Mouse (Mus musculus): ENCODE results near the gene Iglon5. TPM values are rescaled to one million over a fixed set of nuclear protein-coding genes. Genes with fewer than 3 reads are reported as not detected.

The Iglon5 gene
- polyA plus RNA-seq, 1 experiment from 2014 or later: 1.1 TPM

DNA sequence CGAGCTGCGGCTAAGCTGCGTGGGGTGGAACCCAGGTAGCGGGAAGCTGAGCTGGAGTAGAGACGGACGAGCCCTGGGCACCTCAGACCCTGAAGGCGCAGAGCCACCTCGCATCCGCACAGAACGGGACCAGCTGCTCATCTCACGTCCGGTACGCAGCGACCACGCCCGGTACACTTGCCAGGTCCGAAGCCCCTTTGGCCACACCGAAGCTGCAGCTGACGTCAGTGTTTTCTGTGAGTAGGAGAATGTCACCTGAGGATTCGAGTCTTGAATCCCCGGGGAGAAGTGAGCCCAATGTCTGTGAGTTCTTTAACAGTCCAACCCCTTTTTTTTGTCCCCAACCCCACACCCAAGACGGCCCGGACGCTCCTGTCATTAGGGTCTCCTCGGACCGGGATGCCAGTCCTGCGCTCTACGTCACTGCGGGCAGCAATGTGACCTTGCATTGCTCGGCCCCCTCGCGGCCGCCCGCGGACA lies 25.0 kb downstream of the Iglon5 start:
- H3K9ac ChIP-seq: peak overlapping the region; percentile 35
- no peak for ATAC-seq (ENCODE audit: insufficient number of reproducible peaks, low FRiP score, low TSS enrichment, low read depth)
- no peaks in the 10 kb centered on the region for H3K9me3 ChIP-seq (replicated peaks)
- H3K4me2 ChIP-seq (replicated peaks): peak overlapping the region; percentile 97
- peak overlapping the region; percentile 54 for H3K4me3 ChIP-seq (replicated peaks)
- WGBS: 6% methylated on average over 35 of the region's 35 CpGs
- H3K27me3 ChIP-seq: 0 out of 2 replicates have a peak, but pooled peaks cover 9% of the 10 kb centered on the region
- no peak overlapping the region for H3K27ac ChIP-seq (replicated peaks)
- H3K4me1 ChIP-seq: peaks cover 14% of the 10 kb centered on the region
- H3K36me3 ChIP-seq: no peaks in the 10 kb centered on the region

DNA sequence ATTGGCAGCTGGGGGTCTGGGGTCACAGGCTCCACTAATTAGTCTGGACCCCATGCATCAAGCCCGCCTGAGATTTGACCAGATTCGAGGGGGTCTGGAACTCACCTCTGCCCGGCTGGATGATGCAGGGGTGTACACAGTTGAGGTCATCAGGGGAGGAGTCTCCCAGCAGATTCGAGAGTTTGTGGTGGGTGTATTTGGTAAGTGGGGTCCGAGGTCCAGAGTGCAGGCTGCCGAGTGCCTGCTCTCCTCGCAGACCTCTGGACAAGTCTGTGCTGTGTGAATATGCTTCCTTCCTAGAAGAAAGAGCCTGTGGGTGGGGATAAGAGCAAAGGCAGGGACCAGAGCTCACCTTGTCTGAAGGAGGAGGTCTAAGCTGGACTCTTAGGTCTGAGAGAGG lies 25.9 kb downstream of the Iglon5 start:
- Histone ChIP-seq H3K4me3 (replicated peaks) (no peak overlapping the region), H3K9ac (no peak overlapping the region), H3K4me2 (replicated peaks) (no peak overlapping the region), H3K36me3 (no peaks in the 10 kb centered on the region), H3K27me3 (0 out of 2 replicates have a peak, but pooled peaks cover 9% of the 10 kb centered on the region), H3K27ac (replicated peaks) (no peak overlapping the region), H3K4me1 (peaks cover 14% of the 10 kb centered on the region), H3K9me3 (replicated peaks) (no peaks in the 10 kb centered on the region)
- 76% methylated on average over 7 of the region's 7 CpGs for WGBS
- ATAC-seq (ENCODE audit: insufficient number of reproducible peaks, low FRiP score, low TSS enrichment, low read depth): no peak

DNA sequence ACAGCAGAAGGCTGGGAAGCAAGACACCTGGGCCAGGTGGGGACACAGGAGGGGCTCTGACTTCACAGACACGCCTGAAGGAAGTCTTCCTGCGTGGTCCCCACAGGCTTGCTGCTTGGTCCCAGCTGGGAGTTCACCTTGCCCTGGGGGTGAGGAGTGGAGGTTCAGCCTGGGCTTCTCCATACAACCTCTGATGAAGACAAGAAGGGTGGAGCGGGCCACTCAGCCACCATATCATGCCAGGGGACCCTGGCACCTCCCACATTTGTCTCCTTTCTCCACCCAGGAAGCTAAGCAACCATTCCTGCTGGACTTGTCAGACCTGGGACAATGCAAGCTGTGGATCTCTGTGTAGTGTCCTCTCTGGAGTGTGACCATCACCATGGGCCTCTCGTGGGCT lies 27.0 kb downstream of the Iglon5 start, which contains the start of gene Vsig10l:
TSS of gene Vsig10l (plus strand) at position 301 of the 400 bp plus-strand sequence.
- 0 out of 2 replicates have a peak, but pooled peaks cover 9% of the 10 kb centered on the region for H3K27me3 ChIP-seq
- no peaks in the 10 kb centered on the region for H3K36me3 ChIP-seq
- no peak within 1 kb of the TSS for H3K4me2 ChIP-seq (replicated peaks)
- 67% methylated on average over 4 of the region's 4 CpGs for whole genome bisulfite sequencing
- no peak within 1 kb of the TSS; the same call in 1 of the 2 replicates for H3K4me3 ChIP-seq (replicated peaks)
- H3K9me3 ChIP-seq (replicated peaks): no peaks in the 10 kb centered on the region
- peaks cover 14% of the 10 kb centered on the region for H3K4me1 ChIP-seq
- no peak within 1 kb of the TSS for H3K27ac ChIP-seq (replicated peaks)
- H3K9ac ChIP-seq: no peak within 1 kb of the TSS
- ATAC-seq (ENCODE audit: insufficient number of reproducible peaks, low FRiP score, low TSS enrichment, low read depth): no peak

DNA sequence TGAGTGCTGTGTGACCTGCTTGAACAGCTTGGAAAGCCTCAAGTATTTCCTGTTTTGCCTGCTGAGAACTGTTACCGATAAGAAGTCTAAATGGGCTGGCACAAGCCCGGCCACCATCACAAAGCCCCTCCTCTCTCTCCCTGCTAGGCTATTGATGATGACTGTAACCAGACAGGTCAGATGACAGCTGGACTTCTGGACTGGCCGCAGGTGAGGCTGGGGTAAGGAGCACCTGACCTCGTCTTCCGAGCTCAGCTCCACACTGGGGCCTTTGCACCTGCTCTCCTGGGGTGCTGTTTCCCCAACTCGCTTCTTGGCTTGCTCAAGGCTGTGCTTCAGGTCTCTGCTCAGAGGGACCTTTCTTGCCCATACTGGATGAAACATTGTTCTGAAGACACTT lies 35.5 kb downstream of the Iglon5 start:
- Histone ChIP-seq H3K9ac (no peak overlapping the region), H3K4me2 (replicated peaks) (no peak overlapping the region), H3K9me3 (replicated peaks) (no peaks in the 10 kb centered on the region), H3K4me3 (replicated peaks) (no peak overlapping the region), H3K4me1 (no peaks in the 10 kb centered on the region), H3K27ac (replicated peaks) (no peak overlapping the region), H3K27me3 (no peaks in the 10 kb centered on the region), H3K36me3 (peaks cover 60% of the 10 kb centered on the region)
- no peak for ATAC-seq (ENCODE audit: insufficient number of reproducible peaks, low FRiP score, low TSS enrichment, low read depth)
- 86% methylated on average over 6 of the region's 6 CpGs for WGBS

DNA sequence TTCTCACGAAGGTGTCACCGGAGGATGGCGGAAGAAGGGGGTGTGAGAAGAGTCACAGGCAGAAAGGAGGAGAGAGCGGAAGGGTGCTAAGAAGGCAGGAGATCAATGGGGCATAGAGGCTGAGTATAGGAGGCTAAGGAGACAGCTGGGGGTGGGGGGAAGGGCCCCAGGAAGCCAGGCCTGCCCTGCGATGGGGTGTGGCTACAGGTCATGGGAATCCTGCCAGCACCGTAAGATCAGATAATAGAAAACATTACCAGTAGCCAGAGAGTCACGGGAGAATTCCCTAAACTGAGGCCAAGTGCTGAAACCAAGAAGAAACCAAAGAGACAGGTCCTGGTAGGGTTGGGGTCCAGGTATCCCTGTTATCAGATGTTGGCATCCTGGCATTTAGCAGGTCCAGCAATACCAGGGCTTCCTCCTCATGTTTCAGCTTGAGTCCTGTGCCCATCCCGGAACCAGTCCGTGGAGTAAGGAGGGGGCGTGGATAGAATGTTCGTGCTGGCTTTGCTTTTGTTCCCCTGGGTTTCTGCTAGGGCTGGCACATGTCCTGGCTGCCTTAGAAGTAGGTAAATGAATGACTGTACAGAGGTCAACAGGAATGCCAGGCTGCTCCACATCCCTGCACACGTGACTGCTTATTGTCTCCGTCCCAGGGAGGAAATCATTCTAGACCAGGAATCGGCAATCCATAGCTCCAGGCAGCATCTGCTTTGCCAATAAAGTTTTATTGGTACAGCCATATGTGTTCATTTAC lies 36.1 kb downstream of the Iglon5 start:
- H3K4me2 ChIP-seq (replicated peaks): no peak overlapping the region
- no peaks in the 10 kb centered on the region for H3K9me3 ChIP-seq (replicated peaks)
- no peaks in the 10 kb centered on the region for H3K4me1 ChIP-seq
- H3K36me3 ChIP-seq: peaks cover 60% of the 10 kb centered on the region
- H3K9ac ChIP-seq: no peak overlapping the region
- no peaks in the 10 kb centered on the region for H3K27me3 ChIP-seq
- no peak for ATAC-seq (ENCODE audit: insufficient number of reproducible peaks, low FRiP score, low TSS enrichment, low read depth)
- no peak overlapping the region for H3K4me3 ChIP-seq (replicated peaks)
- H3K27ac ChIP-seq (replicated peaks): no peak overlapping the region
- WGBS: 75% methylated on average over 14 of the region's 14 CpGs

DNA sequence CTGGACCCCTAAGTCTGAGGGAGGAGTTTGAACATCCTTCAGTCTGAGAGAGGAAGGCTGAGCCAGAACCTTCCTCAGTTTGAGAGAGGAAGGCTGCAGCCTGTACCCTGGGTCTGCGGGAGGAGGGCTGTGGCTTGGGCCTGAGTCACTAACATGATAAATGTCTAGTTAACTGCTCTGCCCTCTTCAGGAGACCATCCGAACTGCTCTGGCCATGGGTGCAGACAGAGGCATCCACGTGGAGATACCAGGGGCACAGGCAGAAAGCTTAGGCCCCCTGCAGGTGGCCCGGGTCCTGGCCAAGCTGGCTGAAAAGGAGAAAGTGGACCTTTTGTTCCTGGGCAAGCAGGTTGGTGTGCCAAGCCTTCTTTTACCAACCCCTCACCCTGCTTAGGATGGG lies 37.3 kb downstream of the Iglon5 start:
- Histone ChIP-seq H3K4me3 (replicated peaks) (no peak overlapping the region), H3K27me3 (no peaks in the 10 kb centered on the region), H3K4me2 (replicated peaks) (no peak overlapping the region), H3K36me3 (peaks cover 58% of the 10 kb centered on the region), H3K9me3 (replicated peaks) (no peaks in the 10 kb centered on the region), H3K27ac (replicated peaks) (no peak overlapping the region), H3K4me1 (no peaks in the 10 kb centered on the region), H3K9ac (no peak overlapping the region)
- no peak for ATAC-seq (ENCODE audit: insufficient number of reproducible peaks, low FRiP score, low TSS enrichment, low read depth)
- WGBS: 46% methylated on average over 4 of the region's 4 CpGs

DNA sequence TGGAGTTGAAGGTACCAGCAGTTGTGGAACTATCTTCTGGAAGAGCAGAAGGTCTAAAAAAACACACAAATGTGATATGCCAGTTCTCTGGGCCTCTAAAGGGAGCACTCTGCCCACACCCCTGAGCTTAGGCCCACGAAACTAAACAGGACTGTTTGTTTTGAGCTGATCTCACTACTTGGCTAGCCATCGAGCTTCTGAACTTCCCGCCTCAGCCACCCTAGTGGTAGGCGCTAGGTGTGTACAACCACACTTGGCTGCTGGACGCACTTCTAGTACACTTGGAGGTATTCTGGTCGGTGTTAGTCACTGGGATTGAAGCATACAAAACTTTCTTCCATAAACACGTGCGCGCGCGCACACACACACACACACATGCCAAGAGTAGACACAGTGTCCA lies 38.1 kb downstream of the Iglon5 start:
- Histone ChIP-seq H3K27me3 (no peaks in the 10 kb centered on the region), H3K9me3 (replicated peaks) (no peaks in the 10 kb centered on the region), H3K4me2 (replicated peaks) (no peak overlapping the region), H3K9ac (no peak overlapping the region), H3K4me3 (replicated peaks) (no peak overlapping the region), H3K36me3 (peaks cover 50% of the 10 kb centered on the region), H3K27ac (replicated peaks) (no peak overlapping the region), H3K4me1 (no peaks in the 10 kb centered on the region)
- ATAC-seq (ENCODE audit: insufficient number of reproducible peaks, low FRiP score, low TSS enrichment, low read depth): no peak
- WGBS: 96% methylated on average over 11 of the region's 11 CpGs

DNA sequence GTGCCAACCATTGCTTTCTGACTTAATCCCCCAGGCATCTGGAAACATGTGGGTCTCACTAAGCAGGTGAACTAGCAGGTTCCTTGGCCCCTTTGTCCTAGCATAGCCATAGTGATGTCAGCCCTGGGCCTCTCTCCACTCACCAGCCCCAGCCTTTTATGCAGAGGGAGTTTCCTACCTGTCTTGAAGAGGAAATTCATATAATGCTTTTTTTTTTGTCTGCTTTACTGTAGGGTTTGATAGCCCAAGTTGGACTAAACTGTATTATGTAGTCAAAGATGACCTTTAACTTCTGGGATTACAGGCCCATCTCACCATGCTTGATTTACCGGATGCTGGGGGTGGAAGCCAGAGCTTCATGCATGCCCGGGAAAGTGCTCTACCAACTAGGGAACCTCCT lies 40.1 kb downstream of the Iglon5 start:
- Histone ChIP-seq H3K27me3 (no peaks in the 10 kb centered on the region), H3K9me3 (replicated peaks) (no peaks in the 10 kb centered on the region), H3K9ac (no peak overlapping the region), H3K4me2 (replicated peaks) (no peak overlapping the region), H3K27ac (replicated peaks) (no peak overlapping the region), H3K36me3 (peaks cover 31% of the 10 kb centered on the region), H3K4me1 (peaks cover 4% of the 10 kb centered on the region), H3K4me3 (replicated peaks) (no peak overlapping the region)
- WGBS: 89% methylated on average over 2 of the region's 2 CpGs
- no peak for ATAC-seq (ENCODE audit: insufficient number of reproducible peaks, low FRiP score, low TSS enrichment, low read depth)

DNA sequence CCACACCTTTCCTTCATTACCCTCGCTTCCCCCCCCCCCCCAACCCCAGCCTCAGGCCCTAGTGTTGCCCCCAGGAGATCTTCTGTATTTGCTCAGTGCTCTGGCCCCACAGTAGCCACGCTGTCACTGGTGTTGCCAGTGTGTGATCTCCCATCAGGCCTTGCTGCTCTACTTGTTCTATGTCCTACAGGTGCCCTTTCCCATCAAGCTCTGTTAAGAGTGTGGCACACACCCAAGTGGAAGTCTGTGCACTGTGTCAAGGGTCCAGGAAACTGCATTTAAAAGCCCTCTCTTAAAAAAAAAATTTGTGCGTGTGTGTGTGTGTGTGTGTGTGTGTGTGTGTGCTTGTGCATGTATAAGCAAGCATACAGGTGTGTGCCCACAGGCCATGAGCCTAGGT lies 41.6 kb downstream of the Iglon5 start:
- peaks cover 16% of the 10 kb centered on the region; the same call in 1 of the 2 replicates for H3K36me3 ChIP-seq
- 90% methylated on average over 2 of the region's 3 CpGs for WGBS
- no peaks in the 10 kb centered on the region for H3K9me3 ChIP-seq (replicated peaks)
- H3K27me3 ChIP-seq: no peaks in the 10 kb centered on the region
- H3K9ac ChIP-seq: no peak overlapping the region
- H3K4me3 ChIP-seq (replicated peaks): no peak overlapping the region
- H3K4me1 ChIP-seq: peaks cover 10% of the 10 kb centered on the region
- no peak for ATAC-seq (ENCODE audit: insufficient number of reproducible peaks, low FRiP score, low TSS enrichment, low read depth)
- no peak overlapping the region for H3K4me2 ChIP-seq (replicated peaks)
- H3K27ac ChIP-seq (replicated peaks): no peak overlapping the region

DNA sequence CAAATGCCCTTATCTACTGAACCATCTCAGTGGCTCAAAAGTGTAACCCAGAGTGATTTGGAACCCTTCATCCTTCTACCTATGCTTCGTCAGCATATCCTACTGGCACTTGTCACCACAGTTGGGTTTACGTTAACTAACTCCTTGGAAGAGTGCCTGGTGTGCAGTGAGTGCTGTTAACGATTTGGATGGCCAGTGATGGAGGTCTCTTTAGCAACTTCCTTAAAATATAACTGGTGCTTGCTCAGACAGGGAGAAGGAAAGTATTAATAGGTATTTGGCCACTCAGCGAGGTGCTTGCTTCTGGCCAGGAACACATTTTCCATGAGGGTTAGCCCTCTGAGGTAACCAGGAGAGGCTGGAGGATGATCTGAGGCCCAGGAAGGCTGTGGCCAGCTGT lies 42.1 kb downstream of the Iglon5 start:
- H3K9ac ChIP-seq: no peak overlapping the region
- WGBS: 91% methylated on average over 4 of the region's 4 CpGs
- H3K9me3 ChIP-seq (replicated peaks): no peaks in the 10 kb centered on the region
- no peak overlapping the region for H3K27ac ChIP-seq (replicated peaks)
- no peak overlapping the region for H3K4me2 ChIP-seq (replicated peaks)
- ATAC-seq (ENCODE audit: insufficient number of reproducible peaks, low FRiP score, low TSS enrichment, low read depth): no peak
- peaks cover 14% of the 10 kb centered on the region for H3K4me1 ChIP-seq
- no peaks in the 10 kb centered on the region for H3K27me3 ChIP-seq
- peaks cover 12% of the 10 kb centered on the region; the same call in 1 of the 2 replicates for H3K36me3 ChIP-seq
- no peak overlapping the region for H3K4me3 ChIP-seq (replicated peaks)

DNA sequence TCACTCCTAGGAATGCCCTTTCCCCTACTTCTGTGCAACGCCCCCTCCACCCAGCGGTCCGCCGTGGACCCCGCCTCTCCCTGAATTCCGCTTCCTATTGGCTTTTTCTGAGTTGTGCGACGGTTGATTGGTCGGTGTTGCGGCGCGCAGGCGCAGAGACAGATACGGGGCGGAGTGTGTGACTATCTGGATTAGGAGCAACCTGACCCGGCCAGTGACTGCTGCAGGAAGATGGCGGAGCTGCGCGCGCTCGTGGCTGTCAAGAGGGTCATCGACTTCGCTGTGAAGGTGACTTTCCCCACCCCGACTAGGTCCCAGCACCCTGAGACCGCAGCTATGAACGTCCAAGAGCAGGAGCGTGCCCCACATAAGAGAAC lies 46.0 kb downstream of the Iglon5 start, which contains the start of the genes Etfb and Gm45233:
TSS of gene Etfb (plus strand) at position 167 of the 377 bp plus-strand sequence.
TSS of gene Gm45233 (plus strand) at position 212 of the 377 bp plus-strand sequence.
- peak; percentile 97 for ATAC-seq (ENCODE audit: insufficient number of reproducible peaks, low FRiP score, low TSS enrichment, low read depth)
- WGBS: under 1% methylated on average over 27 of the region's 27 CpGs
- Histone ChIP-seq H3K27me3 (no peaks in the 10 kb centered on the region), H3K9ac (peak within 1 kb of the TSS; percentile 42), H3K4me3 (replicated peaks) (peak within 1 kb of the TSS; percentile 56), H3K4me1 (peaks cover 19% of the 10 kb centered on the region), H3K4me2 (replicated peaks) (peak within 1 kb of the TSS; percentile 88), H3K9me3 (replicated peaks) (no peaks in the 10 kb centered on the region), H3K27ac (replicated peaks) (peak within 1 kb of the TSS; percentile 95), H3K36me3 (no peaks in the 10 kb centered on the region)

All from embryonic facial prominence, embryonic 15.5 days (tissue).